Mouse (Mus musculus) erythroblast, embryonic 14.5 days (primary cell): ENCODE measurements at regions not wholly inside any gene's neighbourhood (a gene's known extent, or its start where the extent isn't known, plus 50 kb on each side); places are given as distances from the start of the nearest gene placed in this dataset.

Source experiments
- H3K27me3 ChIP-seq: 2 replicates; pipeline ENCODE4 v1.6.1; 2012; ENCODE audit warnings: inconsistent platforms; ENCODE audit not compliant: control insufficient read depth
- H3K36me3 ChIP-seq: 2 replicates; pipeline ENCODE4 v1.6.1; 2012; ENCODE audit warnings: mild to moderate bottlenecking, inconsistent platforms; ENCODE audit not compliant: control insufficient read depth
- H3K4me1 ChIP-seq: 2 replicates; pipeline ENCODE4 v1.6.1; 2012; ENCODE audit warnings: inconsistent platforms; ENCODE audit not compliant: control insufficient read depth
- H3K4me3 ChIP-seq: replicated peaks from 2 replicates; pipeline ENCODE3; 2012; ENCODE audit warnings: moderate library complexity, mild to moderate bottlenecking, inconsistent platforms
- H3K9me3 ChIP-seq: 2 replicates; pipeline ENCODE4 v1.6.1; 2012; ENCODE audit warnings: low read length, inconsistent platforms, mixed read lengths; ENCODE audit not compliant: control insufficient read depth
- GATA1 ChIP-seq: IDR thresholded peaks from 2 replicates; pipeline ENCODE4 v1.6.1; 2012; ENCODE audit warnings: low read length, inconsistent platforms, mixed read lengths
- TAL1 ChIP-seq: IDR thresholded peaks from 3 replicates; pipeline ENCODE4 v1.6.1; 2012; ENCODE audit warnings: low read length, inconsistent platforms, mixed read lengths

- H3K9me3 ChIP-seq: no peaks in the 10 kb centered on the region
- H3K4me1 ChIP-seq: no peaks in the 10 kb centered on the region
- H3K27me3 ChIP-seq: no peaks in the 10 kb centered on the region
- H3K36me3 ChIP-seq: no peaks in the 10 kb centered on the region
- TF ChIP-seq GATA1 (no peak), TAL1 (no peak)
- H3K4me3 ChIP-seq: no peak overlapping the region
These were observed 704.2 kb upstream of the Car8 start for GRCm38 (mm10) chr4:8943080-8943479.

- H3K4me1 ChIP-seq: no peaks in the 10 kb centered on the region
- H3K4me3 ChIP-seq: no peak overlapping the region
- TF ChIP-seq TAL1 (no peak), GATA1 (no peak)
- no peaks in the 10 kb centered on the region for H3K36me3 ChIP-seq
- H3K27me3 ChIP-seq: no peaks in the 10 kb centered on the region
- H3K9me3 ChIP-seq: no peaks in the 10 kb centered on the region
These were observed 700.1 kb upstream of the Car8 start for GRCm38 (mm10) chr4:8938948-8939411.

- H3K9me3 ChIP-seq: no peaks in the 10 kb centered on the region
- TF ChIP-seq TAL1: no peak
- no peak for TF ChIP-seq GATA1
- H3K4me1 ChIP-seq: no peaks in the 10 kb centered on the region
- no peaks in the 10 kb centered on the region for H3K27me3 ChIP-seq
- H3K4me3 ChIP-seq: no peak overlapping the region
- no peaks in the 10 kb centered on the region for H3K36me3 ChIP-seq
These were observed 697.1 kb upstream of the Car8 start for GRCm38 (mm10) chr4:8935899-8936298.

- no peaks in the 10 kb centered on the region for H3K36me3 ChIP-seq
- H3K4me1 ChIP-seq: no peaks in the 10 kb centered on the region
- H3K9me3 ChIP-seq: no peaks in the 10 kb centered on the region
- no peak overlapping the region for H3K4me3 ChIP-seq
- H3K27me3 ChIP-seq: no peaks in the 10 kb centered on the region
- TF ChIP-seq GATA1: no peak
- no peak for TF ChIP-seq TAL1
These were observed 695.7 kb upstream of the Car8 start for GRCm38 (mm10) chr4:8934541-8934940.

- Histone ChIP-seq H3K4me1 (no peaks in the 10 kb centered on the region), H3K9me3 (no peaks in the 10 kb centered on the region), H3K36me3 (no peaks in the 10 kb centered on the region), H3K4me3 (no peak overlapping the region), H3K27me3 (no peaks in the 10 kb centered on the region)
- TF ChIP-seq TAL1: no peak
- TF ChIP-seq GATA1: no peak
These were observed 690.5 kb upstream of the Car8 start for GRCm38 (mm10) chr4:8929346-8929745.

- Histone ChIP-seq H3K4me3 (no peak overlapping the region), H3K4me1 (no peaks in the 10 kb centered on the region)
These were observed 689.9 kb upstream of the Car8 start for GRCm38 (mm10) chr4:8928551-8929305.

GRCm38 (mm10) chr4:8927276-8927906 is 688.5 kb upstream of the Car8 start:
- Histone ChIP-seq H3K4me3 (no peak overlapping the region), H3K9me3 (no peaks in the 10 kb centered on the region), H3K27me3 (no peaks in the 10 kb centered on the region), H3K36me3 (no peaks in the 10 kb centered on the region), H3K4me1 (no peaks in the 10 kb centered on the region)
- TF ChIP-seq GATA1 (no peak), TAL1 (no peak)

More at GRCm38 (mm10) chr4:8928551-8929305, 689.9 kb upstream of the Car8 start:
- H3K9me3 ChIP-seq: no peaks in the 10 kb centered on the region
- no peaks in the 10 kb centered on the region for H3K36me3 ChIP-seq
- TF ChIP-seq GATA1: no peak
- no peaks in the 10 kb centered on the region for H3K27me3 ChIP-seq

- no peaks in the 10 kb centered on the region for H3K36me3 ChIP-seq
- no peaks in the 10 kb centered on the region for H3K9me3 ChIP-seq
- no peaks in the 10 kb centered on the region for H3K4me1 ChIP-seq
- TF ChIP-seq TAL1 (no peak), GATA1 (no peak)
- no peak overlapping the region for H3K4me3 ChIP-seq
- H3K27me3 ChIP-seq: no peaks in the 10 kb centered on the region; the same call in 1 of the 2 replicates
These were observed 687.9 kb upstream of the Car8 start for GRCm38 (mm10) chr4:8926642-8927275.

- no peaks in the 10 kb centered on the region for H3K9me3 ChIP-seq
- H3K4me1 ChIP-seq: no peaks in the 10 kb centered on the region
- TF ChIP-seq TAL1 (no peak), GATA1 (no peak)
- H3K4me3 ChIP-seq: no peak overlapping the region
- no peaks in the 10 kb centered on the region for H3K36me3 ChIP-seq
- H3K27me3 ChIP-seq: peaks cover 2% of the 10 kb centered on the region; the same call in 1 of the 2 replicates
These were observed 684.0 kb upstream of the Car8 start for GRCm38 (mm10) chr4:8922695-8923363.
